Mouse (Mus musculus) cerebellum, adult 9-11 months (tissue): ENCODE measurements around the gene Fut8.
"Not testable (repeated sequence)": the region's sequence is repeated elsewhere in the genome, so short reads cannot be mapped to it uniquely, and the experiment has no call there.

Experiments
- DNase-seq: peaks from one replicate; pipeline ENCODE4 v3.0.0; 2022

Gene Fut8

DNA sequence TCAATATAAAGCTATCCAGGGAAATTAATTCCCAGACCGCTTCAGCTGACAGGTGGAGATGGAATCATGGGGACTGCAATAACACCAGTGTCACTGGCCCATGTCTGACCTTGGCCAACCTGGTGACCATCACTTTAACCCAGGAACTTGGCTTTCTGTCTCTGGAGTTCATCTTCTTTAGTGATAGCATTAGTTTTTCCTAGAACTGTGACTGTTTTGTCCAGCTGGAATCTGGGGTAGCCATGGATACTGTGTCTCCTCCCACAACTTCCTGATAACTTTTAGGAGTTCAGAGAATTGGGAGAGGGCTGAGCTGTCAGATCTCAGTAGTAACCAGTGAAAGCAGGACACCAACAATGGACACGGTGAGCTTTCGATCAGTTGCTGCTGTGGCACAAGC lies 264.3 kb downstream of the Fut8 start:
- no peak for DNase-seq

DNA sequence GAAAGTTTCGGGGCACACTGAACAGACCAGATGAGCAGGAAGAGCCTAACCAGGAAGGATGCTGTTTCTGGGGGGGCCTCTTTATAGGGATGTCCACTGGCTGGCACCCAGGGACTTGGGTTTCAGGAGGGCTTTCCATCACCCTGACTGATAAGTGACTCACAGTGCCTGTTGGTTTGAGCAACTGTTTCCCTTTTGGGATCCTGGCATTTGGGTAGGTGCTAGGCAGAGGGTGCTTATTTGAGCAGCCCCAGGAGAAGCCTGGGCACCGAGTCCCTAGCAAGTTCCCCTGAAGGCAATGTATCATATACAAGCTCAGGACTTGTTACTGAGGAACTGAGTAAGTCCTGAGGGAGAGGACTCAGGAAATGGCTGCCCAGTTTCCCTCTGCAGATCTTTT lies 267.5 kb downstream of the Fut8 start:
- no peak for DNase-seq

DNA sequence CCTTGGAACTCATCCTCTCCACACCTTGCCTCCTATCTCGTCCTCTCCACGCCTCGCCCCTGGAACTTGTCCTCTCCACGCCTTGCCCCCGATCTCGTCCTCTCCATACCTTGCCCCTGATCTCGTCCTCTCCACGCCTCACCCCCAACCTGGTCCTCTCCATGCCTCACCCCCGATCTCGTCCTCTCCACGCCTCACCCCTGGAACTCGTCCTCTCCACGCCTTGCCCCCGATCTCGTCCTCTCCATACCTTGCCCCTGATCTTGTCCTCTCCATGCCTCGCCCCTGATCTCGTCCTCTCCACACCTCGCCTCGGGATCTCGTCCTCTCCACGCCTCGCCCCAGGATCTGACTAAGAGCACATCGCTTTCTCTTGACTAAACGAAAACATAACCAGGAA lies 269.8 kb downstream of the Fut8 start:
- DNase-seq, result no peak

- no peak for DNase-seq
Observed at GRCm38 (mm10) chr12:77510758-77511157, 272.8 kb downstream of the Fut8 start.

DNA sequence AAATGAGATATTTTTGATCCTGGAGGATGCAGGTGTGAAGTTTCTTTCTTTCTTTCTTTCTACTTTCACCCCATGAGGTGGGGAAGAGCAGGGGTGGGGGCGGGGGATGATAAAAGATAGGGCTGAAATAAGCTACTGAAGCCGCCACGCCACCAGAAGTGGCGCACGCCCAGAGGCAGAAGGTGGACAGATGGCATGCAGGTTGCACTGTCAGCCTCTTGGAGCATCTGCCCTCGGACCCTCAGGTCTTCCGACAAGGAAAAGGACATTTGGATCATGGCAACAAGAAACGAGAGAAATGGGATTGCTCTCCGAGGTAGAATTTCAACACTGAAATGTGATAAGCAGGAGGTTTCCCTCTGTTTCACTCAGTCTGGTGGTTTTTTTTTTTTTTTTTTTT lies 273.3 kb downstream of the Fut8 start:
- peak; percentile 81 for DNase-seq

- DNase-seq, result no peak
Observed at GRCm38 (mm10) chr12:77511631-77512030, 273.7 kb downstream of the Fut8 start.

DNA sequence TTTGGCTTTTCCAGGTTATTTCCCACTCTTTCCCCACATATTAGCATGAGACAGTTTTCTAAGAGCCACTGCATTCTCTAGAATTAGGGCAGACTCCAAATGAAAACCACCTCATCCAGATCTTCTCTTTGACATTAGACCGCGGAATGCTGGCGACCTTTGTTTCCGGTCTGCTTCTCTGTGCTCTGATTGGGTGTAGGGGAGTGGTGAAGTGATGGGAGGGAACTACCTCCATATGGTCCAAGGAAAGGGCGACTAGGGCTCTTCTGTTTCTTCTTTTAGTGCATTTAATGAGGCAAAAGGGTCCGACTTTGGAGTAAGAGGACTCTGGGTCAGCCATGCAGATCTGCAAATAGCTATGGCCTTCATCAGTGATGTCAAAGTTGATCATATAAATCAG lies 278.9 kb downstream of the Fut8 start:
- DNase-seq, result no peak

DNA sequence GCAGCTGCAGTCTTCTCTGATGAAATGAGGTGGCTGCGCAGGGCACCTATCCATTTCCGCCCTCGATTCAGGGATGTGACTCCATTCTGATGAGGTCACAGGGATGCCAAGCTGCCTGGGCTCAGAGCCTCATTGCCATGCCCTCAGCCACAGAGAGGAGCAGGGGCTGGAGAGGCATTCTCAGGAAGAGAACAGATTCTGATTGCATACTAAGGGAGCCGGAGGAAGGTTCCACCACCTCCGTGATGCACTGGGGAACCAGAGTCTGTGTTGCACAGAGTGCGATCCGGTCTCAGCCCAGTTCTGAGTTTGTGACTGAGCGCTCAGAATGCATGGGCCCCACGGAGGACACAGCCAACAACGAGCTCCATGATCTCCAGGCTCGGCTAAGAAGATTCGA lies 279.8 kb downstream of the Fut8 start:
- no peak for DNase-seq

- no peak for DNase-seq
Observed at GRCm38 (mm10) chr12:77519534-77520102, 281.7 kb downstream of the Fut8 start.

DNA sequence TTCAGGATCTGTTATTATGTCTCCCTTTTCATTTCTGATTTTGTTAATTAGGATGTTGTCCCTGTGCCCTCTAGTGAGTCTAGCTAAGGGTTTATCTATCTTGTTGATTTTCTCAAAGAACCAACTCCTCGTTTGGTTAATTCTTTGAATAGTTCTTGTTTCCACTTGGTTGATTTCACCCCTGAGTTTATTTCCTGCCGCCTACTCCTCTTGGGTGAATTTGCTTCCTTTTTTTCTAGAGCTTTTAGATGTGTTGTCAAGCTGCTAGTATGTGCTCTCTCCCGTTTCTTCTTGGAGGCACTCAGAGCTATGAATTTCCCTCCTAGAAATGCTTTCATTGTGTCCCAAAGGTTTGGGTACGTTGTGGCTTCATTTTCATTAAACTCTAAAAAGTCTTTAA lies 286.1 kb downstream of the Fut8 start:
- DNase-seq, result not testable (repeated sequence)
